Mouse (Mus musculus): Measurements from ENCODE around the gene Dhtkd1. TPM values are rescaled to one million over a fixed set of nuclear protein-coding genes. Genes with fewer than 3 reads are reported as not detected.

Gene Dhtkd1
- polyA plus RNA-seq, 1 experiment, result 12.7 TPM

- no peak for DNase-seq (ENCODE audit: extremely low spot score in 1 of 2, low spot score in 1 of 2)
Measured at GRCm38 (mm10) chr2:5934936-5935335, 7.7 kb downstream of the Dhtkd1 start.

GRCm38 (mm10) chr2:5931938-5932337 lies 10.7 kb downstream of the Dhtkd1 start:
- no peak for DNase-seq (ENCODE audit: extremely low spot score in 1 of 2, low spot score in 1 of 2)

GRCm38 (mm10) chr2:5930291-5931054 lies 12.1 kb downstream of the Dhtkd1 start:
- DNase-seq (ENCODE audit: extremely low spot score in 1 of 2, low spot score in 1 of 2), result no peak

GRCm38 (mm10) chr2:5929793-5930192 lies 12.8 kb downstream of the Dhtkd1 start:
- DNase-seq (ENCODE audit: extremely low spot score in 1 of 2, low spot score in 1 of 2), result no peak

GRCm38 (mm10) chr2:5927481-5927880 lies 15.1 kb downstream of the Dhtkd1 start:
- no peak for DNase-seq (ENCODE audit: extremely low spot score in 1 of 2, low spot score in 1 of 2)

GRCm38 (mm10) chr2:5923786-5924185 lies 18.8 kb downstream of the Dhtkd1 start:
- no peak for DNase-seq (ENCODE audit: extremely low spot score in 1 of 2, low spot score in 1 of 2)

- DNase-seq (ENCODE audit: extremely low spot score in 1 of 2, low spot score in 1 of 2), result no peak
Measured at GRCm38 (mm10) chr2:5922823-5923222, 19.8 kb downstream of the Dhtkd1 start.

GRCm38 (mm10) chr2:5911282-5911965 lies 31.2 kb downstream of the Dhtkd1 start:
- DNase-seq (ENCODE audit: extremely low spot score in 1 of 2, low spot score in 1 of 2), result peak in 1 of 2 experiments; percentile 48

GRCm38 (mm10) chr2:5906625-5907024 lies 36.0 kb downstream of the Dhtkd1 start:
- peak in 1 of 2 experiments; percentile 36 for DNase-seq (ENCODE audit: extremely low spot score in 1 of 2, low spot score in 1 of 2)

GRCm38 (mm10) chr2:5906092-5906491 lies 36.5 kb downstream of the Dhtkd1 start:
- peak in 1 of 2 experiments; percentile 58 for DNase-seq (ENCODE audit: extremely low spot score in 1 of 2, low spot score in 1 of 2)

- no peak for DNase-seq (ENCODE audit: extremely low spot score in 1 of 2, low spot score in 1 of 2)
Measured at GRCm38 (mm10) chr2:5900145-5900544, 42.4 kb downstream of the Dhtkd1 start.

- DNase-seq (ENCODE audit: extremely low spot score in 1 of 2, low spot score in 1 of 2), result peak; percentile 96 to 100
Measured at GRCm38 (mm10) chr2:5894843-5895570, 47.6 kb downstream of the Dhtkd1 start, which contains the start of gene Sec61a2. Gene Sec61a2 (minus strand): TSS chr2:5895432.

GRCm38 (mm10) chr2:5894296-5894695 lies 48.3 kb downstream of the Dhtkd1 start:
- peak in 1 of 2 experiments; percentile 26 for DNase-seq (ENCODE audit: extremely low spot score in 1 of 2, low spot score in 1 of 2)

- peak; percentile 33 to 67 for DNase-seq (ENCODE audit: extremely low spot score in 1 of 2, low spot score in 1 of 2)
Measured at GRCm38 (mm10) chr2:5889412-5889811, 53.2 kb downstream of the Dhtkd1 start.

GRCm38 (mm10) chr2:5888865-5889264 lies 53.7 kb downstream of the Dhtkd1 start:
- no peak for DNase-seq (ENCODE audit: extremely low spot score in 1 of 2, low spot score in 1 of 2)

- no peak for DNase-seq (ENCODE audit: extremely low spot score in 1 of 2, low spot score in 1 of 2)
Measured at GRCm38 (mm10) chr2:5877446-5877845, 65.1 kb downstream of the Dhtkd1 start.

- no peak for DNase-seq (ENCODE audit: extremely low spot score in 1 of 2, low spot score in 1 of 2)
Measured at GRCm38 (mm10) chr2:5869746-5870145, 72.8 kb downstream of the Dhtkd1 start.

GRCm38 (mm10) chr2:5867681-5868080 lies 74.9 kb downstream of the Dhtkd1 start:
- no peak for DNase-seq (ENCODE audit: extremely low spot score in 1 of 2, low spot score in 1 of 2)

GRCm38 (mm10) chr2:5862834-5863233 lies 79.8 kb downstream of the Dhtkd1 start, which contains the start of gene Gm13199:
Gene Gm13199 (minus strand): TSS chr2:5862934.
- no peak for DNase-seq (ENCODE audit: extremely low spot score in 1 of 2, low spot score in 1 of 2)

GRCm38 (mm10) chr2:5851866-5852265 lies 90.7 kb downstream of the Dhtkd1 start:
- DNase-seq (ENCODE audit: extremely low spot score in 1 of 2, low spot score in 1 of 2), result no peak

- no peak for DNase-seq (ENCODE audit: extremely low spot score in 1 of 2, low spot score in 1 of 2)
Measured at GRCm38 (mm10) chr2:5851116-5851515, 91.5 kb downstream of the Dhtkd1 start.

All from frontal cortex, adult 2 months (tissue).